Mouse (Mus musculus) heart, adult 8-10 months (tissue): ENCODE measurements around the gene Map3k5. TPM values are rescaled to one million over a fixed set of nuclear protein-coding genes. Genes with fewer than 3 reads are reported as not detected.

Experiments used
- DNase-seq: peaks from one replicate; pipeline ENCODE4 v3.0.0; 2022; ENCODE audit warnings: low spot score
- total RNA-seq, 4 experiments: library from RNA; stranded (reverse); gene quantifications; 2 replicates each; pipeline ENCODE4 v1.2.4; 2022

Map3k5 gene
- total RNA-seq, 4 experiments from 2014 or later = 39.6 to 45.7 (median 40.9) TPM

- DNase-seq = no peak
These were observed 222.9 kb downstream of the Map3k5 start for GRCm38 (mm10) chr10:20157021-20157726.

DNA sequence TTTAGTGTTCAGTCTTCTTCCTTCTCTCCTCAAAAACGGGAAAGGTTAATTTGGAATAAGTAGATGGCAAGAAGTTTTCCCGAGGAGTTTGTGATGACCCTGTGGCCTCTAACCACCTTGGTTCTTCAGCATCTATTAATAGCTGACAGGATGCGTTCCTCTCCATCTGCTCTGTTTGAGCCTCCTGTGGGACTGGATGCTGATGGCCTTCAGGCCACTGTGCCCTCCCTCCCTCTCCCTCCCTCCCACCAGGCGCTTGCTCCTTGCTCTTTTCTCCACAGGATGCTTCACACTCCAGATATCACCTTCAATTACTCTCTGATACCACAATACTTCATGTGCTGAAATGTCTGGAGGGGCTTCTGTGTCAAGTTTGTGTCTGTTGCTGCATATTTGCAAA, 224.5 kb downstream of the Map3k5 start:
- DNase-seq = no peak

- DNase-seq = no peak
These were observed 225.0 kb downstream of the Map3k5 start for GRCm38 (mm10) chr10:20159308-20159707.

DNA sequence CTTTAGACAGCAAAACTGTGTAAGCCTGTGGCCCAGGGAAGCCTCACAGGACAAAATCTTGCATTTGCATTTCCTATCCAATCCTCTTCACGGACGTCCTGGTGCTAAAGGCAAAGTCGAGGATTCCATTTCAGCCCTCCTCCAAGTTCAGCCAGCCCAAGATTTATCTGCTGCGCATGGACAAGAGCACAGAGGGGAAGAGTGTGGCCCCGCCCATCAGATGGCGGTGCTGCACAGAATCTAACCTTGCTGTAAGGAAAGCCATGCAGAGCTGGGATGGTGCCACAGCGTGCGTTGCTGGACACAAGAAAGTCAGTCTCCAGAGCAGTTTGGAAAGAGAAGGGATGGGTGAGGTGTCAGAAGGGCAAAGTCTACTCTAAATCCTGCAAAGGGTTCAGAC, 226.6 kb downstream of the Map3k5 start:
- DNase-seq = no peak

GRCm38 (mm10) chr10:20164810-20165209, 230.5 kb downstream of the Map3k5 start:
- no peak for DNase-seq

DNA sequence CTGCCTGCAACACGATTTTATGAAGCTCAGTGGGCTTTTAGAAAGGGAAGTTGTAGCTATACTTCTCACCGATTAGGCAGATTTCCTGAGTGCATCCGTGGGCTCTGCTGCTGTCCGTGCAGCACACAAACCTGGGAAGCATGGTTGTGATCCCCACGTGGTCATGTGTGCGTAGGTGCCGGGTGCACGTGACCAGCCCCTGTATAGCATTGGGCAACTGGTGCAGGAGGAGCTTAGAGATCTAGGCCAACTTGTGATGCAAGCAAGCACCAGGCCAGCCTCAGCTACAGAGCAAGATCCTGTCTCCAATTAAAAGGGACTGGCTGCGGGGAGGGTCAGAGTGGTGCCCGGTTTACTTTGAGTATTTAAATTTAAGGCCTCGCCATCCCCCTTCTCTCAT, 232.5 kb downstream of the Map3k5 start:
- no peak for DNase-seq

GRCm38 (mm10) chr10:20167467-20167866, 233.2 kb downstream of the Map3k5 start:
- no peak for DNase-seq

- DNase-seq = no peak
These were observed 235.0 kb downstream of the Map3k5 start for GRCm38 (mm10) chr10:20169182-20169674.

DNA sequence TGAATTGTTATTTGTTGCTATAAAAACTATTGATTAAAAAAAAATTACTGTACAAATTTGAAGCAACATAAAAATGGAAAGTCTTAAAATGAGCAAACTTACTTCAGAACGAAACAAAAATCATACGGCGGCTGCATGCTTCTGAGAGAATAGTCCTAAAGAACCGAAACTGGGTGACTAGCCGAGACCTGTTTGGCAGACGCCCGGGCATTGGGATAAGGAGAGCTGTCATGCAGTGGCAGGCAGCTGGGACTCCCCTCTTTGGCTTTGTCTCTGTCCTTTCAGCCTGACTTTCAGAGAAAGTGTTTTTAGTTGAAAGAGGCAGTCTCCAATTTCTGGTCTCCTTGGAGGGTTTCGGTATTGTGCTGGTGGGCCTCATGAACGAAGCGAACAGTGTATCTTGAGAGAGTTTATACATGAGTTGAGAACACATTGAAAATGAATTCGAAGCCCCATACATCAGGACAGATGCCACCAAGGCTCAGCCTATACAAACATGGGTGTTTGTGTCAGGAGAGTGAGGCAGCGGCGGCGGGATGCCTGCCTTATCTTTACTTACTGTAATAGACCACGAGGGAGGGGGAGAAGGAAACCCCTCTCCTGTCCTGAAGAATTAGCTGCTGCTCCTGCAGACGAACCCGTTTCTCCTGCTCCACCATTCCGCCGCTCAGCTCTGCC, 235.8 kb downstream of the Map3k5 start:
- no peak for DNase-seq

DNA sequence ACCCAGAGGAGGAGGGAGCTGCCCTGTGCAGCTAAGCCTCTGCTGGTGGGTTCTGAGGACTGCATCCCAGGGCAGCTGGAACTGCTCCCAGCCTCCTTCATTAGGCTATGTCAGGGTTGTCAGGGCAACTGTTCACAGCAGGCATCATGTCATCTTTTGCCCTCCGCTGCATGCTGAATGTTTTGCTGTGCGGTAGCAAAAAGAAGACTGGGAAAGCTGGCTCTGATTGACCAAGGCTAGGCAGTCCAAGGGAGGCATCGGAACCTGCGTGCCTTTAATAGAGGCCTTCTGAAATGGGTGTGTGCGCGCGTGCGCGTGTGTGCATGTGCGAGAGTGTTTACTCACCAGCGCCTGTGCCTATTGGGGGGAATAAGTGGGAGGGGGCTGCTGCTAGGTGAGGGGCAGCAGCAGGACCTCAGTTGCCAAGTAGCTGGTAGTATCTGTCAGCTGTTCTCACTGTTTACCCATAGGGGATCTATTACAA, 236.4 kb downstream of the Map3k5 start:
- DNase-seq = peak; percentile 34

DNA sequence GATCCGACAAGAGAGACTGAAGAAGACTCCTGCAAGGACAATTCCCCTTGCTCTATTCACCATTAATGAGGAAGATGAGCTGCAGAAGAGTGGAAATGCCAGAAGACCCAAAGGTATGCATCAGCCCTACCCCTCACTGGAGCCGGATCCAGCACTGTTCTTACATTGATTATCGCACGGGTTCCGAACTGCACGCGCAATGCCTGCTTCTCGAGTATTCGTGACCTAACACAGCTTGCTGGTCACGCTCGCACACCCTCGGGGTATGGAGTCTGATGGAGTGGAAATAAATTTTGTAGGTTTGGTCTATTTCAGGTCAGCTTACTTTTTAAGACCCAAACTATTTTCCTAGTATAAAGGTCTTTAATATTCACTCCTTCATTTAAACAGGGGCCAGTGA, 236.9 kb downstream of the Map3k5 start:
- DNase-seq = no peak

- DNase-seq = no peak
These were observed 237.5 kb downstream of the Map3k5 start for GRCm38 (mm10) chr10:20171756-20172155.

DNA sequence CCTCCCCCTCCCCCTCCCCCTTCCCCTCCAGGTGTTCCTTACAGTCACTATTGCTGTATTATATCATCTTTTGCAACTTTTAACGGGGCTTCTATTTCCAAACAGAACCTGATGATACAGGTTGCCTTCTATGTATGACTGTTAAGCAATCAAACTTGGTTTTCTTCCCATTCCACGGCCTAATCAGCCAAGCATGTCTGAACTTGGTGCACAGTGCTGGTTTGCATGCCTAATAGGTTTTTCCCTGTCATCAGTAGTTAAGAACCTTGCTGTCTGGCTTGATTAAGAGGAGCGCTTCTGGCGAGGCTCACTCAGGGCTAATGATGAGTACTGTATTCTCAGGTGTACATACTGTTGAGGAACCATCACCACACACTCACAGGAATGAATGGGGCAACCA, 239.5 kb downstream of the Map3k5 start:
- DNase-seq = no peak

DNA sequence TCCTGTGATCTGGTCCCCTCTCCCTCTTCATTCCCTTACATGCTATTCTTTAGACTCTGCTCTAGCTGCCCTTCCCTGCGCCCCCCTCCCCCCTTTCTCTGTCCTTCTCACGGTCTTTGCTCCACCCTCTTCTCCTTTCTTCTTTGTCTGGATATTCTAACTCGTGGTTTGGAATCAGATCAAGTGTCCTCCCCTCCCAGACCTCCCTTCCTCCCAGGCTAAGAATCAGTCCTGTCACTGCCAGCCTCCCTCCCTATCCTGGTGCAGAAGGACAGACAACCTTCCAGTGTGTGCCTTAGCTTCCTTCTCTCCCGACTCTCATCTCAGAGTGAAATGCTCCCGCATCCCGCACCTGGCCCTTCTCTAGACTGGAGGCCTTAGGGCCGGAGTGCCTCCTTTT, 241.8 kb downstream of the Map3k5 start:
- no peak for DNase-seq

GRCm38 (mm10) chr10:20178807-20179605, 244.7 kb downstream of the Map3k5 start:
- DNase-seq = no peak

- no peak for DNase-seq
These were observed 246.9 kb downstream of the Map3k5 start for GRCm38 (mm10) chr10:20181198-20181597.

GRCm38 (mm10) chr10:20181680-20182399, 247.6 kb downstream of the Map3k5 start:
- DNase-seq = no peak

- no peak for DNase-seq
These were observed 250.1 kb downstream of the Map3k5 start for GRCm38 (mm10) chr10:20184326-20184725.

DNA sequence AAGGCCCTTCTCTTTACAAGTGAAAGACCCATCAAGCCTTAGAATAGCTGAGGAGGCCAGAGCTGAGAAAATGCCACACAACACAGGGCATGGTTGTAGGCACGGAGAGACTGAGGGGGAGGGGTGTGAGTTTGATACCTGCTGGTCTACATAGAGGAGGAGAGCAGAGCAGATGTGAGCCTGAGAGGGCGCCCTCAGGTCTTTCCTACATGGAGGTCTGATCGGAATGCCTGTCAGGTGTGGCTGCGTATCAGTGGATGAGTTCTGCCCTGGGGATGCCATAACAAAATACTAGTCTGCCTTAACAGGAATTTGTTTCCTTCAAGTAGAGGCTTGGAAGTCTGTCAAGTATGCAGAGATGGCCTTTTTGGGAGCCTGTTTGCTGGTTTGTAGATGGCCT, 251.0 kb downstream of the Map3k5 start:
- DNase-seq = no peak

DNA sequence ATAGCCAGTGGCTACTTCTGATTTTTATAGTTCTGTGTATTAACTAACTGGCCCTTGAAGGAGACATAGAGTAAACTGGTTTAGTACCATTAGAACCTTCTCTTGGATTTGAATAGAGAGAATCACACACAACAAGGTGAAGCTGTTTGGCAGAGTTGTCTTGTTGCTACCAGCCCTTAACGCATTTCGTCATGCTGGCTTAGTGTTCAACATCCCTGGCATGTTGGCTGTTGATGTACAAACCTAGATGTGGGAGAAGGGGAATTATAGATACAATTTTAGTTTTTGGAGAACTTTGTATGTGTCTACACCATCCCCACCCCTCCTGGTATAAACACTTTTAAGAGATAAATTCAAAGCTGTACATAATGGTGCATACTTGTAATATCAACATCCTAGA, 251.5 kb downstream of the Map3k5 start:
- DNase-seq = no peak

GRCm38 (mm10) chr10:20186800-20187273, 252.6 kb downstream of the Map3k5 start:
- DNase-seq = no peak
